Mouse (Mus musculus): ENCODE results near the gene Agmat.

Agmat gene

GRCm38 (mm10) chr4:141760942-141761341, 14.5 kb downstream of the Agmat start:
- H3K9me3 ChIP-seq (ENCODE audit: low read length): no peaks in the 10 kb centered on the region
- H3K27me3 ChIP-seq (ENCODE audit: insufficient read depth, low read length): no peaks in the 10 kb centered on the region

GRCm38 (mm10) chr4:141762102-141762598, 15.7 kb downstream of the Agmat start:
- Histone ChIP-seq H3K4me1 (replicated peaks; ENCODE audit: low read depth, low read length) (peaks cover 21% of the 10 kb centered on the region), H3K9me3 (ENCODE audit: low read length) (no peaks in the 10 kb centered on the region), H3K36me3 (ENCODE audit: insufficient read depth, low read length) (peaks cover 57% of the 10 kb centered on the region), H3K4me3 (replicated peaks; ENCODE audit: low read length) (no peak overlapping the region), H3K27me3 (ENCODE audit: insufficient read depth, low read length) (no peaks in the 10 kb centered on the region)
- TF ChIP-seq CTCF (conservative IDR thresholded peaks at IDR 0.05; ENCODE audit: low read length): no peak
- TF ChIP-seq NANOG (IDR thresholded peaks at IDR 0.05; ENCODE audit: borderline replicate concordance, low read length): no peak
- TF ChIP-seq POU5F1 (IDR thresholded peaks at IDR 0.05; ENCODE audit: borderline replicate concordance, low read length): no peak

More at GRCm38 (mm10) chr4:141760942-141761341, 14.5 kb downstream of the Agmat start:
- no peak for TF ChIP-seq CTCF (conservative IDR thresholded peaks at IDR 0.05; ENCODE audit: low read length)
- no peak for TF ChIP-seq NANOG (IDR thresholded peaks at IDR 0.05; ENCODE audit: borderline replicate concordance, low read length)
- no peak for TF ChIP-seq POU5F1 (IDR thresholded peaks at IDR 0.05; ENCODE audit: borderline replicate concordance, low read length)
- peaks cover 9% of the 10 kb centered on the region for H3K4me1 ChIP-seq (replicated peaks; ENCODE audit: low read depth, low read length)
- peaks cover 45% of the 10 kb centered on the region for H3K36me3 ChIP-seq (ENCODE audit: insufficient read depth, low read length)
- H3K4me3 ChIP-seq (replicated peaks; ENCODE audit: low read length): no peak overlapping the region

GRCm38 (mm10) chr4:141763476-141763875, 17.0 kb downstream of the Agmat start:
- no peak overlapping the region for H3K4me3 ChIP-seq (replicated peaks; ENCODE audit: low read length)
- H3K4me1 ChIP-seq (replicated peaks; ENCODE audit: low read depth, low read length): peaks cover 34% of the 10 kb centered on the region
- no peaks in the 10 kb centered on the region for H3K9me3 ChIP-seq (ENCODE audit: low read length)

GRCm38 (mm10) chr4:141765008-141765407, 18.5 kb downstream of the Agmat start:
- peaks cover 36% of the 10 kb centered on the region for H3K4me1 ChIP-seq (replicated peaks; ENCODE audit: low read depth, low read length)
- H3K27me3 ChIP-seq (ENCODE audit: insufficient read depth, low read length): no peaks in the 10 kb centered on the region
- H3K9me3 ChIP-seq (ENCODE audit: low read length): no peaks in the 10 kb centered on the region
- no peak overlapping the region for H3K4me3 ChIP-seq (replicated peaks; ENCODE audit: low read length)
- H3K36me3 ChIP-seq (ENCODE audit: insufficient read depth, low read length): peaks cover 78% of the 10 kb centered on the region
- TF ChIP-seq CTCF (conservative IDR thresholded peaks at IDR 0.05; ENCODE audit: low read length) (no peak), POU5F1 (IDR thresholded peaks at IDR 0.05; ENCODE audit: borderline replicate concordance, low read length) (no peak), NANOG (IDR thresholded peaks at IDR 0.05; ENCODE audit: borderline replicate concordance, low read length) (no peak)

More at GRCm38 (mm10) chr4:141763476-141763875, 17.0 kb downstream of the Agmat start:
- H3K36me3 ChIP-seq (ENCODE audit: insufficient read depth, low read length): peaks cover 63% of the 10 kb centered on the region
- no peaks in the 10 kb centered on the region for H3K27me3 ChIP-seq (ENCODE audit: insufficient read depth, low read length)
- TF ChIP-seq CTCF (conservative IDR thresholded peaks at IDR 0.05; ENCODE audit: low read length) (no peak), POU5F1 (IDR thresholded peaks at IDR 0.05; ENCODE audit: borderline replicate concordance, low read length) (no peak), NANOG (IDR thresholded peaks at IDR 0.05; ENCODE audit: borderline replicate concordance, low read length) (no peak)

GRCm38 (mm10) chr4:141766316-141766667, 19.8 kb downstream of the Agmat start:
- peaks cover 27% of the 10 kb centered on the region for H3K4me1 ChIP-seq (replicated peaks; ENCODE audit: low read depth, low read length)
- peaks cover 88% of the 10 kb centered on the region for H3K36me3 ChIP-seq (ENCODE audit: insufficient read depth, low read length)
- no peaks in the 10 kb centered on the region for H3K27me3 ChIP-seq (ENCODE audit: insufficient read depth, low read length)
- H3K9me3 ChIP-seq (ENCODE audit: low read length): no peaks in the 10 kb centered on the region
- TF ChIP-seq POU5F1 (IDR thresholded peaks at IDR 0.05; ENCODE audit: borderline replicate concordance, low read length): no peak
- TF ChIP-seq CTCF (conservative IDR thresholded peaks at IDR 0.05; ENCODE audit: low read length): no peak
- TF ChIP-seq NANOG (IDR thresholded peaks at IDR 0.05; ENCODE audit: borderline replicate concordance, low read length): no peak
- H3K4me3 ChIP-seq (replicated peaks; ENCODE audit: low read length): no peak overlapping the region

- H3K9me3 ChIP-seq (ENCODE audit: low read length): no peaks in the 10 kb centered on the region
- peak overlapping the region; percentile 42 for H3K4me3 ChIP-seq (replicated peaks; ENCODE audit: low read length)
- peaks cover 88% of the 10 kb centered on the region for H3K36me3 ChIP-seq (ENCODE audit: insufficient read depth, low read length)
- H3K4me1 ChIP-seq (replicated peaks; ENCODE audit: low read depth, low read length): peaks cover 27% of the 10 kb centered on the region
- H3K27me3 ChIP-seq (ENCODE audit: insufficient read depth, low read length): no peaks in the 10 kb centered on the region
- no peak for TF ChIP-seq POU5F1 (IDR thresholded peaks at IDR 0.05; ENCODE audit: borderline replicate concordance, low read length)
- TF ChIP-seq NANOG (IDR thresholded peaks at IDR 0.05; ENCODE audit: borderline replicate concordance, low read length): no peak
- no peak for TF ChIP-seq CTCF (conservative IDR thresholded peaks at IDR 0.05; ENCODE audit: low read length)
These were observed 20.3 kb downstream of the Agmat start for GRCm38 (mm10) chr4:141766668-141767352.

GRCm38 (mm10) chr4:141767353-141768036, 21.0 kb downstream of the Agmat start:
- Histone ChIP-seq H3K4me3 (replicated peaks; ENCODE audit: low read length) (peak overlapping the region; percentile 42), H3K36me3 (ENCODE audit: insufficient read depth, low read length) (peaks cover 88% of the 10 kb centered on the region), H3K9me3 (ENCODE audit: low read length) (no peaks in the 10 kb centered on the region), H3K27me3 (ENCODE audit: insufficient read depth, low read length) (no peaks in the 10 kb centered on the region), H3K4me1 (replicated peaks; ENCODE audit: low read depth, low read length) (peaks cover 27% of the 10 kb centered on the region)
- TF ChIP-seq CTCF (conservative IDR thresholded peaks at IDR 0.05; ENCODE audit: low read length): no peak
- TF ChIP-seq POU5F1 (IDR thresholded peaks at IDR 0.05; ENCODE audit: borderline replicate concordance, low read length): no peak
- TF ChIP-seq NANOG (IDR thresholded peaks at IDR 0.05; ENCODE audit: borderline replicate concordance, low read length): no peak

- Histone ChIP-seq H3K36me3 (ENCODE audit: insufficient read depth, low read length) (peaks cover 83% of the 10 kb centered on the region), H3K4me1 (replicated peaks; ENCODE audit: low read depth, low read length) (peaks cover 34% of the 10 kb centered on the region), H3K27me3 (ENCODE audit: insufficient read depth, low read length) (no peaks in the 10 kb centered on the region), H3K9me3 (ENCODE audit: low read length) (no peaks in the 10 kb centered on the region), H3K4me3 (replicated peaks; ENCODE audit: low read length) (no peak overlapping the region)
- no peak for TF ChIP-seq NANOG (IDR thresholded peaks at IDR 0.05; ENCODE audit: borderline replicate concordance, low read length)
- no peak for TF ChIP-seq CTCF (conservative IDR thresholded peaks at IDR 0.05; ENCODE audit: low read length)
- TF ChIP-seq POU5F1 (IDR thresholded peaks at IDR 0.05; ENCODE audit: borderline replicate concordance, low read length): no peak
These were observed 23.2 kb downstream of the Agmat start for GRCm38 (mm10) chr4:141769501-141770160.
